Mouse (Mus musculus) forebrain, embryonic 14.5 days (tissue): Measurements from ENCODE around the gene Fezf2. TPM values are rescaled to one million over a fixed set of nuclear protein-coding genes. Genes with fewer than 3 reads are reported as not detected.

Source experiments
- ATAC-seq: fragments of 200-750 bp; cut with Nextera tagmentation; 2 replicates; pipeline ENCODE4 v1.8.0; 2017; ENCODE audit warnings: mild to moderate bottlenecking, moderate library complexity
- DNase-seq: peaks from one replicate; pipeline ENCODE4 v3.0.0-alpha.2; 2015; ENCODE audit warnings: low spot score
- H3K27ac ChIP-seq: fragments of 300-500 bp; sonication (generic); 2 replicates; pipeline ENCODE4 v1.5.1; 2014; ENCODE audit warnings: low read depth, mild to moderate bottlenecking, control low read depth, low read length, moderate library complexity
- H3K27me3 ChIP-seq: fragments of 300-500 bp; sonication (generic); replicated peaks from 2 replicates; pipeline ENCODE4 v1.6.1; 2014; ENCODE audit warnings: low read length, control low read depth, mixed read lengths; ENCODE audit not compliant: control insufficient read depth, insufficient read depth
- H3K36me3 ChIP-seq: fragments of 300-500 bp; sonication (generic); 2 replicates; pipeline ENCODE4 v1.6.1; 2014; ENCODE audit warnings: low read length, control low read depth; ENCODE audit not compliant: control insufficient read depth, insufficient read depth
- H3K4me1 ChIP-seq: fragments of 300-500 bp; sonication (generic); 2 replicates; pipeline ENCODE4 v1.6.1; 2014; ENCODE audit warnings: antibody characterized with exemption, low read length, control low read depth; ENCODE audit not compliant: control insufficient read depth, insufficient read depth
- H3K4me2 ChIP-seq: fragments of 300-500 bp; sonication (generic); 2 replicates; pipeline ENCODE4 v1.6.1; 2014; ENCODE audit warnings: mild to moderate bottlenecking, control low read depth, low read length
- H3K4me3 ChIP-seq: fragments of 300-500 bp; sonication (generic); 2 replicates; pipeline ENCODE4 v1.5.1; 2014; ENCODE audit warnings: low read depth, low read length, control low read depth
- H3K9ac ChIP-seq: fragments of 300-500 bp; sonication (generic); 2 replicates; pipeline ENCODE4 v1.6.1; 2014; ENCODE audit warnings: mild to moderate bottlenecking, low read length, control low read depth, moderate library complexity
- H3K9me3 ChIP-seq: fragments of 300-500 bp; sonication (generic); replicated peaks from 2 replicates; pipeline ENCODE4 v1.6.1; 2016; ENCODE audit warnings: low read length, control low read depth, mixed read lengths; ENCODE audit not compliant: control insufficient read depth
- WGBS: fragments of 180-500 bp; shearing (Covaris S2); extraction: QIAGEN DNeasy Blood & Tissue Kit; methylation state at CpG from one replicate; pipeline ENCODE4 v1.1.7; 2014; 5-methylcytosine and 5-hydroxymethylcytosine counted together
- polyA plus RNA-seq: library from polyadenylated mRNA; unstranded; fragments of >200 nt; fragmentation: Nextera tagmentation; extraction: Ambion mirVana; gene quantifications from 2 replicates; pipeline ENCODE4 v1.2.1, GENCODE M21; 2014

Fezf2 gene
- polyA plus RNA-seq, result 69.6 and 81.3 TPM in 2 replicates

- DNase-seq (peak; percentile 45), ATAC-seq (no peak)
- peaks cover 49% of the 10 kb centered on the region for H3K27me3 ChIP-seq
- no peaks in the 10 kb centered on the region for H3K36me3 ChIP-seq
- H3K4me3 ChIP-seq, result peak within 1 kb of the TSS; percentile 56
- WGBS, result 6% methylated on average over 2 of the region's 2 CpGs
- H3K9ac ChIP-seq, result peak within 1 kb of the TSS; percentile 91
- H3K9me3 ChIP-seq, result no peaks in the 10 kb centered on the region
- peak within 1 kb of the TSS; percentile 64 for H3K4me2 ChIP-seq
- peaks cover 11% of the 10 kb centered on the region; the same call in 1 of the 2 replicates for H3K4me1 ChIP-seq
- H3K27ac ChIP-seq, result peak within 1 kb of the TSS; percentile 98
Observed at GRCm38 (mm10) chr14:12348089-12348488, at the start of gene Fezf2. Gene Fezf2, minus strand, starts transcription at chr14:12348189.

- WGBS, result 88% methylated on average over 3 of the region's 3 CpGs
- no peak overlapping the region for H3K27ac ChIP-seq
- no peak overlapping the region for H3K4me2 ChIP-seq
- DNase-seq (no peak), ATAC-seq (no peak)
- no peaks in the 10 kb centered on the region for H3K36me3 ChIP-seq
- peaks cover 20% of the 10 kb centered on the region for H3K4me1 ChIP-seq
- no peak overlapping the region for H3K4me3 ChIP-seq
- no peaks in the 10 kb centered on the region for H3K9me3 ChIP-seq
- 0 out of 2 replicates have a peak, but pooled peaks cover 4% of the 10 kb centered on the region for H3K27me3 ChIP-seq
- no peak overlapping the region for H3K9ac ChIP-seq
Observed at GRCm38 (mm10) chr14:12397561-12397960, 49.6 kb upstream of the Fezf2 start.

GRCm38 (mm10) chr14:12394318-12394717, 46.3 kb upstream of the Fezf2 start:
- Histone ChIP-seq H3K27me3 (0 out of 2 replicates have a peak, but pooled peaks cover 4% of the 10 kb centered on the region), H3K36me3 (no peaks in the 10 kb centered on the region), H3K4me3 (no peak overlapping the region), H3K4me2 (no peak overlapping the region), H3K9me3 (no peaks in the 10 kb centered on the region), H3K27ac (peak overlapping the region; percentile 71), H3K4me1 (peaks cover 50% of the 10 kb centered on the region), H3K9ac (no peak overlapping the region)
- ATAC-seq (peak; percentile 22; the same call in 1 of the 2 replicates), DNase-seq (peak; percentile 67)
- WGBS, result 5% methylated on average over 2 of the region's 2 CpGs

- Histone ChIP-seq H3K9ac (no peak overlapping the region), H3K4me2 (peak overlapping the region; percentile 8; the same call in 1 of the 2 replicates), H3K4me3 (no peak overlapping the region), H3K9me3 (no peaks in the 10 kb centered on the region), H3K4me1 (peaks cover 59% of the 10 kb centered on the region), H3K36me3 (no peaks in the 10 kb centered on the region), H3K27me3 (0 out of 2 replicates have a peak, but pooled peaks cover 4% of the 10 kb centered on the region), H3K27ac (peak overlapping the region; percentile 11; the same call in 1 of the 2 replicates)
- 3% methylated on average over 12 of the region's 12 CpGs for WGBS
- DNase-seq, result peak; percentile 96
- peak; percentile 87 for ATAC-seq
Observed at GRCm38 (mm10) chr14:12393271-12393861, 45.4 kb upstream of the Fezf2 start.

- Histone ChIP-seq H3K36me3 (no peaks in the 10 kb centered on the region), H3K4me1 (peaks cover 71% of the 10 kb centered on the region), H3K4me2 (no peak overlapping the region), H3K4me3 (no peak overlapping the region), H3K27ac (no peak overlapping the region; the same call in 1 of the 2 replicates), H3K27me3 (no peaks in the 10 kb centered on the region), H3K9me3 (no peaks in the 10 kb centered on the region), H3K9ac (no peak overlapping the region)
- 7% methylated on average over 7 of the region's 7 CpGs for WGBS
- ATAC-seq, result peak; percentile 6; the same call in 1 of the 2 replicates
- DNase-seq, result peak; percentile 80
Observed at GRCm38 (mm10) chr14:12391167-12391566, 43.2 kb upstream of the Fezf2 start.

GRCm38 (mm10) chr14:12388806-12389436, 40.9 kb upstream of the Fezf2 start:
- Histone ChIP-seq H3K4me3 (no peak overlapping the region), H3K4me2 (peak overlapping the region; percentile 13; the same call in 1 of the 2 replicates), H3K27ac (peak overlapping the region; percentile 71; the same call in 1 of the 2 replicates), H3K9ac (no peak overlapping the region), H3K4me1 (peaks cover 58% of the 10 kb centered on the region), H3K36me3 (no peaks in the 10 kb centered on the region), H3K27me3 (peaks cover 2% of the 10 kb centered on the region; the same call in 1 of the 2 replicates), H3K9me3 (no peaks in the 10 kb centered on the region)
- DNase-seq (peak; percentile 94), ATAC-seq (peak; percentile 40)
- 2% methylated on average over 14 of the region's 14 CpGs for WGBS

- 4% methylated on average over 4 of the region's 4 CpGs for WGBS
- peak; percentile 58 for DNase-seq
Observed at GRCm38 (mm10) chr14:12388192-12388795, 40.3 kb upstream of the Fezf2 start.

GRCm38 (mm10) chr14:12387176-12387575, 39.2 kb upstream of the Fezf2 start:
- Histone ChIP-seq H3K4me2 (no peak overlapping the region), H3K27me3 (peaks cover 2% of the 10 kb centered on the region; the same call in 1 of the 2 replicates), H3K9me3 (no peaks in the 10 kb centered on the region), H3K9ac (no peak overlapping the region), H3K27ac (no peak overlapping the region), H3K4me1 (peaks cover 47% of the 10 kb centered on the region), H3K36me3 (no peaks in the 10 kb centered on the region), H3K4me3 (no peak overlapping the region)
- 50% methylated on average over 6 of the region's 6 CpGs for WGBS
- no peak for ATAC-seq
- DNase-seq, result no peak

More at GRCm38 (mm10) chr14:12388192-12388795, 40.3 kb upstream of the Fezf2 start:
- Histone ChIP-seq H3K4me3 (no peak overlapping the region), H3K27me3 (peaks cover 2% of the 10 kb centered on the region; the same call in 1 of the 2 replicates), H3K36me3 (no peaks in the 10 kb centered on the region), H3K9ac (no peak overlapping the region), H3K27ac (no peak overlapping the region), H3K4me2 (no peak overlapping the region), H3K9me3 (no peaks in the 10 kb centered on the region), H3K4me1 (peaks cover 58% of the 10 kb centered on the region)
- ATAC-seq, result peak; percentile 16; the same call in 1 of the 2 replicates
